Mouse (Mus musculus) kidney, postnatal 0 days (tissue): Measurements from ENCODE around the gene Pygm. TPM values are rescaled to one million over a fixed set of nuclear protein-coding genes. Genes with fewer than 3 reads are reported as not detected.

ENCODE experiments used
- ATAC-seq: fragments of 200-750 bp; cut with Nextera tagmentation; replicated peaks from 2 replicates; pipeline ENCODE4 v1.8.0; 2017; ENCODE audit warnings: low read depth, moderate number of reproducible peaks, moderate TSS enrichment, moderate library complexity; ENCODE audit not compliant: low FRiP score
- DNase-seq: peaks from one replicate; pipeline ENCODE4 v3.0.0-alpha.2; 2016; ENCODE audit warnings: low spot score
- H3K27ac ChIP-seq: fragments of 300-500 bp; sonication (generic); 2 replicates; pipeline ENCODE4 v1.5.1; 2014; ENCODE audit warnings: mild to moderate bottlenecking
- H3K27me3 ChIP-seq: fragments of 300-500 bp; sonication (generic); 2 replicates; pipeline ENCODE4 v1.6.1; 2014; ENCODE audit warnings: low read length, mixed read lengths; ENCODE audit not compliant: insufficient read depth
- H3K36me3 ChIP-seq: fragments of 300-500 bp; sonication (generic); 2 replicates; pipeline ENCODE4 v1.6.1; 2014; ENCODE audit warnings: low read length, mixed read lengths; ENCODE audit not compliant: insufficient read depth
- H3K4me1 ChIP-seq: fragments of 300-500 bp; sonication (generic); replicated peaks from 2 replicates; pipeline ENCODE4 v1.6.1; 2014; ENCODE audit warnings: antibody characterized with exemption, low read length, mixed read lengths; ENCODE audit not compliant: insufficient read depth
- H3K4me2 ChIP-seq: fragments of 300-500 bp; sonication (generic); 2 replicates; pipeline ENCODE4 v1.6.1; 2014; ENCODE audit warnings: mild to moderate bottlenecking, low read length, moderate library complexity, mixed read lengths
- H3K4me3 ChIP-seq: fragments of 300-500 bp; sonication (generic); replicated peaks from 2 replicates; pipeline ENCODE4 v1.5.1; 2014; ENCODE audit warnings: low read depth, low read length
- H3K9ac ChIP-seq: fragments of 300-500 bp; sonication (generic); 2 replicates; pipeline ENCODE4 v1.6.1; 2014; ENCODE audit warnings: low read depth, low read length
- H3K9me3 ChIP-seq: fragments of 300-500 bp; sonication (generic); replicated peaks from 2 replicates; pipeline ENCODE4 v1.6.1; 2016; ENCODE audit warnings: low read length, inconsistent platforms, mixed read lengths
- CTCF ChIP-seq: IDR thresholded peaks from 2 replicates; pipeline ENCODE4 v1.5.1; 2016; ENCODE audit warnings: antibody characterized with exemption, low read depth, mild to moderate bottlenecking, moderate library complexity
- WGBS: fragments of 180-500 bp; shearing (Covaris S2); extraction: QIAGEN DNeasy Blood & Tissue Kit; methylation state at CpG from one replicate; pipeline ENCODE4 v1.1.7; 2014; 5-methylcytosine and 5-hydroxymethylcytosine counted together
- polyA plus RNA-seq: library from polyadenylated mRNA; unstranded; fragments of >200 nt; fragmentation: Nextera tagmentation; extraction: Ambion mirVana; gene quantifications from 2 replicates; pipeline ENCODE4 v1.2.1, GENCODE M21; 2015

Gene Pygm
- polyA plus RNA-seq, 1 experiment from 2014 or later: 24.5 TPM

- Histone ChIP-seq H3K27me3 (no peaks in the 10 kb centered on the region), H3K27ac (no peak overlapping the region), H3K9ac (no peak overlapping the region), H3K9me3 (no peaks in the 10 kb centered on the region), H3K4me1 (no peaks in the 10 kb centered on the region), H3K4me2 (no peak overlapping the region), H3K4me3 (no peak overlapping the region), H3K36me3 (peaks cover 75% of the 10 kb centered on the region)
- ATAC-seq (no peak), DNase-seq (no peak)
- 99% methylated on average over 10 of the region's 10 CpGs for WGBS
- no peak for TF ChIP-seq CTCF
These were observed 9.6 kb upstream of the Pygm start for GRCm38 (mm10) chr19:6374571-6374970.

DNA sequence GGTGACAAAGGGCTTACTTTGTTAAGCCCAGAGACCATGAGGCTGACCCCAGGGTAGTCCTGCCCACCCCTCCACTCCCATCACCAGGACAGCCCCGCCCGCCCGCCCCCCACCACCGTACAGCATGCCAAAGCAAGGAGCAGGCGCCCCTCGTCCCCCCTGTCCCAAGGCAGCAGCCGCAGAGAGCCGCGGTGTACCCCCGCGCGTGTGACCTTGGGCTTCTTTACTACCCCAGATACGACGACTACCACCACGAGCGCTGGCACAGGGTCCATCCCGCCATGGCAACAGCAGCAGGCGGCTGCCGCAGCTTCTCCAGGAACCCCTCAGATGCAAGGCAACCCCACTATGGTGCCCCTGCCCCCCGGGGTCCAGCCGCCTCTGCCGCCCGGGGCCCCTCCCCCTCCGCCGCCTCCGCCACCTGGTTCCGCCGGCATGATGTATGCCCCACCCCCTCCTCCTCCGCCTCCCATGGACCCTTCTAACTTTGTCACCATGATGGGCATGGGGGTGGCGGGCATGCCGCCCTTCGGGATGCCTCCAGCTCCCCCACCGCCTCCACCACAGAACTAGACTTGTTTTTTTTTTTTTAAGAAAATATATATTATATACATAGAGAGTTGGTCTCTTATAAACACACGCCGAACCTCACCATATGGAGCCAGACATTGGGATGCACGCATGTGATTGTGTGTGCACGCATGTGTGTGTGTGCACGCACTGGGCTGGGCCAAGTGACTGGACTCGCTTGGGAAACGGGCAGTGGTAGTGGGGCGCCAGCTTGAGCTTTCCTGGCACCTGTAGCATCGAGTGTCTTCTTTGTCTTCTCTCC, 8.6 kb upstream of the Pygm start:
- H3K4me1 ChIP-seq: no peaks in the 10 kb centered on the region
- WGBS: 91% methylated on average over 36 of the region's 42 CpGs
- DNase-seq (no peak), ATAC-seq (no peak; the same call in 1 of the 2 replicates)
- no peak overlapping the region for H3K27ac ChIP-seq
- no peaks in the 10 kb centered on the region for H3K27me3 ChIP-seq
- no peak for TF ChIP-seq CTCF
- no peak overlapping the region for H3K9ac ChIP-seq
- H3K9me3 ChIP-seq: no peaks in the 10 kb centered on the region
- H3K4me2 ChIP-seq: no peak overlapping the region
- H3K36me3 ChIP-seq: peaks cover 67% of the 10 kb centered on the region
- no peak overlapping the region for H3K4me3 ChIP-seq

- no peaks in the 10 kb centered on the region for H3K9me3 ChIP-seq
- H3K4me1 ChIP-seq: no peaks in the 10 kb centered on the region
- no peak overlapping the region for H3K4me2 ChIP-seq
- peak; percentile 71 for TF ChIP-seq CTCF
- 76% methylated on average over 14 of the region's 14 CpGs for WGBS
- no peak overlapping the region for H3K9ac ChIP-seq
- DNase-seq (peak; percentile 55), ATAC-seq (no peak)
- peaks cover 61% of the 10 kb centered on the region for H3K36me3 ChIP-seq
- H3K27me3 ChIP-seq: no peaks in the 10 kb centered on the region
- H3K27ac ChIP-seq: no peak overlapping the region
- H3K4me3 ChIP-seq: no peak overlapping the region
These were observed 8.0 kb upstream of the Pygm start for GRCm38 (mm10) chr19:6376255-6376564.

DNA sequence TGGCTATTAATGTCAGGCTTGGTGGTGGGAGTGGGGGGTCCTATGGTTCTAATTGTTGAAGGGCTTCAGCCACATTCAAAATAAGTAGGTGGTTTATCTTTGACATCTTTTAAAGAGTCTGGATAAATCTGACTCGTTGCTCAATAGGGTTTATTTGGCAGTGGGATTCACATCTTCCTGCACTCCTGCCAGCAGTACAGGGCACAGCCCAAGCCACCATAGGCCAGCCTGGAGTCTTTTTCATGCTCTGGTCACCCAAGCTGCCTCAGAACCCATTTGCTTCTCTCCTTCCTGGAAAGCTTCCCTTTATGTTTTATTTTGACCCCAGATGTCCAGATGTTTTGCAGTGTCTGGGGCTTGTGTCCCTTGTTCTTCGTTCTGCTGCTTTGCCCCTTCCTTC, 7.6 kb upstream of the Pygm start:
- H3K4me1 ChIP-seq: no peaks in the 10 kb centered on the region

GRCm38 (mm10) chr19:6377327-6378040, 6.7 kb upstream of the Pygm start:
- Histone ChIP-seq H3K27me3 (no peaks in the 10 kb centered on the region), H3K9me3 (no peaks in the 10 kb centered on the region), H3K36me3 (peaks cover 49% of the 10 kb centered on the region), H3K4me3 (no peak overlapping the region), H3K4me2 (no peak overlapping the region), H3K27ac (peak overlapping the region; percentile 13; the same call in 1 of the 2 replicates), H3K9ac (no peak overlapping the region), H3K4me1 (no peaks in the 10 kb centered on the region)
- no peak for ATAC-seq
- DNase-seq: no peak
- TF ChIP-seq CTCF: no peak
- WGBS: 76% methylated on average over 11 of the region's 11 CpGs

More for the DNA sequence above, 7.6 kb upstream of the Pygm start:
- ATAC-seq (no peak), DNase-seq (no peak)
- no peak for TF ChIP-seq CTCF
- Histone ChIP-seq H3K36me3 (peaks cover 58% of the 10 kb centered on the region), H3K27me3 (no peaks in the 10 kb centered on the region), H3K4me2 (no peak overlapping the region), H3K9ac (no peak overlapping the region), H3K9me3 (no peaks in the 10 kb centered on the region), H3K4me3 (no peak overlapping the region), H3K27ac (no peak overlapping the region)
- WGBS: 78% methylated on average over 2 of the region's 2 CpGs

- TF ChIP-seq CTCF: no peak
- H3K4me1 ChIP-seq: peaks cover 28% of the 10 kb centered on the region
- peaks cover 19% of the 10 kb centered on the region for H3K36me3 ChIP-seq
- no peak overlapping the region for H3K4me3 ChIP-seq
- no peak overlapping the region for H3K4me2 ChIP-seq
- no peaks in the 10 kb centered on the region for H3K27me3 ChIP-seq
- no peaks in the 10 kb centered on the region for H3K9me3 ChIP-seq
- H3K27ac ChIP-seq: no peak overlapping the region
- no peak for ATAC-seq
- no peak overlapping the region for H3K9ac ChIP-seq
- peak; percentile 47 for DNase-seq
- 91% methylated on average over 9 of the region's 9 CpGs for WGBS
These were observed 3.6 kb upstream of the Pygm start for GRCm38 (mm10) chr19:6380411-6381166.
